Mouse (Mus musculus) lung, adult 18-20 months (tissue): ENCODE measurements around the gene Pias3.
"Not testable (repeated sequence)": the region's sequence is repeated elsewhere in the genome, so short reads cannot be mapped to it uniquely, and the experiment has no call there.

Experiments
- DNase-seq, 2 experiments: peaks; one replicate each; pipeline ENCODE4 v3.0.0; 2022; ENCODE audit warnings: mixed read lengths in 2 of 2

Gene Pias3

GRCm38 (mm10) chr3:96696198-96696765 lies at the start of gene Pias3:
Gene Pias3, plus strand, starts transcription at chr3:96696384.
- peak; percentile 88 to 92 for DNase-seq

GRCm38 (mm10) chr3:96647365-96647764 lies 48.8 kb upstream of the Pias3 start:
- DNase-seq, result no peak

GRCm38 (mm10) chr3:96660901-96661300 lies 35.3 kb upstream of the Pias3 start:
- DNase-seq, result no peak

GRCm38 (mm10) chr3:96662731-96663316 lies 33.4 kb upstream of the Pias3 start:
- no peak for DNase-seq

- DNase-seq, result peak; percentile 80 to 86
Observed at GRCm38 (mm10) chr3:96663432-96664239, 32.5 kb upstream of the Pias3 start.

GRCm38 (mm10) chr3:96665732-96666363 lies 30.3 kb upstream of the Pias3 start:
- not testable (repeated sequence) for DNase-seq

GRCm38 (mm10) chr3:96666916-96667315 lies 29.3 kb upstream of the Pias3 start:
- DNase-seq, result no peak

- DNase-seq, result peak; percentile 20 to 33
Observed at GRCm38 (mm10) chr3:96667316-96667715, 28.9 kb upstream of the Pias3 start.

GRCm38 (mm10) chr3:96668424-96669067 lies 27.6 kb upstream of the Pias3 start:
- DNase-seq, result no peak

GRCm38 (mm10) chr3:96669727-96670468 lies 26.3 kb upstream of the Pias3 start, which contains the start of gene Ankrd35:
Gene Ankrd35, plus strand, starts transcription at chr3:96670131.
- peak; percentile 89 to 91 for DNase-seq

GRCm38 (mm10) chr3:96671519-96671918 lies 24.7 kb upstream of the Pias3 start:
- no peak for DNase-seq

- no peak for DNase-seq
Observed at GRCm38 (mm10) chr3:96673514-96673913, 22.7 kb upstream of the Pias3 start.

- no peak for DNase-seq
Observed at GRCm38 (mm10) chr3:96674442-96674841, 21.7 kb upstream of the Pias3 start.

GRCm38 (mm10) chr3:96675171-96675570 lies 21.0 kb upstream of the Pias3 start:
- DNase-seq, result no peak

- DNase-seq, result no peak
Observed at GRCm38 (mm10) chr3:96675690-96676089, 20.5 kb upstream of the Pias3 start.

GRCm38 (mm10) chr3:96678456-96678855 lies 17.7 kb upstream of the Pias3 start:
- no peak for DNase-seq

GRCm38 (mm10) chr3:96679159-96679674 lies 17.0 kb upstream of the Pias3 start:
- DNase-seq, result no peak

- no peak for DNase-seq
Observed at GRCm38 (mm10) chr3:96680269-96680956, 15.8 kb upstream of the Pias3 start.

GRCm38 (mm10) chr3:96683496-96683895 lies 12.7 kb upstream of the Pias3 start:
- DNase-seq, result no peak

GRCm38 (mm10) chr3:96684151-96684821 lies 11.9 kb upstream of the Pias3 start:
- no peak for DNase-seq

GRCm38 (mm10) chr3:96684822-96685156 lies 11.4 kb upstream of the Pias3 start:
- DNase-seq, result no peak
